Mouse (Mus musculus) right cerebral cortex, adult 2 months (tissue): ENCODE measurements around the gene Gpbar1.
A peak's percentile ranks its signal among the peaks of the same experiment; 100 is the strongest.

Experiments
- DNase-seq, 2 experiments: peaks; one replicate each; pipeline ENCODE4 v3.0.0; 2021 to 2022; ENCODE audit warnings: low spot score in 2 of 2

Gpbar1 gene

DNA sequence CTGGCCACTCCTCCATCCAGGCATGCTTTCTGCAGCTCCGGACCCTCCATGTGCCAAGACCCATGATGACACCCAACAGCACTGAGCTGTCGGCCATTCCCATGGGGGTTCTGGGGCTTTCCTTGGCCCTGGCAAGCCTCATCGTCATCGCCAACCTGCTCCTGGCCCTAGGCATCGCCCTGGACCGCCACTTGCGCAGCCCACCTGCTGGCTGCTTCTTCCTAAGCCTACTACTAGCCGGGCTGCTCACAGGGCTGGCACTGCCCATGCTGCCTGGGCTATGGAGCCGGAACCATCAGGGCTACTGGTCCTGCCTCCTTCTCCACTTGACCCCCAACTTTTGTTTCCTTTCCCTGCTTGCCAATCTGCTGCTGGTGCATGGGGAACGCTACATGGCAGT is at the start of gene Gpbar1:
Gpbar1 (plus strand) TSS at position 13 of the 400 bp plus-strand sequence.
- no peak for DNase-seq

DNA sequence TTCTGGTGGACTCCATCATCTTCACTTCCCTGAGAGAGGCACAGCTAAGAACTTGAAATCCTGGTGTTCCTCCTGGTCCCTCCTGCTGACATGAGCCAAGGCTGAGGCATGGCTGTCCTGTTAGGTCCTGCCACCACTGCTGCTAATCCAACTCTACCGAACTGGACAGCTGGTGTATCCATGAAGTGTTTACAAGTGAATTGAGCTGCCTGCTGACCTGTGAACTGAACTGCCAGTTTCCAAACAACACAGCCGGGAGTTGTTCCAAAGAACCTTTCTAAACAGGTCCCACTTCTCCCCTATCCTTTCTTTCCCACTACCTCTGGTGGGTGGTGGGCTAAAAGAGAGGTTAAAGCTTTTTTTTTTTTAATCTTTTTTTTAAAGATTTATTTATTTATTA is 48.4 kb upstream of the Gpbar1 start:
- no peak for DNase-seq

DNA sequence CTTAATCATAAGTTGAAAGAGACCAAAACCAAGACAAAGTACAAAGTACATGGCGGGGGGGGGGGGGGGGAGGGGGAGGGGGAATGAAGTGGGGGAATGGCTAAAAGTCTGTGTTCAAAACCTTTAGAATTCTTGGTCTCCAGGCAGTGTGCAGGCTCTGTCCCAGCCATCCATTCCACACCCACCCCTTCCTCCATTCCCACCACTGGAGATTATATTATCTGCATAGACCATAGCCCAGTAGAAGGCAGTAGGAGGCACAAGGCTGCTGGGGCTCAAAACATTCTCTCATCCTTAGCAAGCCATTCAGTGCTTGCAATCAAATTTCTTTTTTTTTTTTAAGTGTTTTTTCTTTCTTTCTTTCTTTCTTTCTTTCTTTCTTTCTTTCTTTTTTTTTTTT is 47.4 kb upstream of the Gpbar1 start:
- no peak for DNase-seq

DNA sequence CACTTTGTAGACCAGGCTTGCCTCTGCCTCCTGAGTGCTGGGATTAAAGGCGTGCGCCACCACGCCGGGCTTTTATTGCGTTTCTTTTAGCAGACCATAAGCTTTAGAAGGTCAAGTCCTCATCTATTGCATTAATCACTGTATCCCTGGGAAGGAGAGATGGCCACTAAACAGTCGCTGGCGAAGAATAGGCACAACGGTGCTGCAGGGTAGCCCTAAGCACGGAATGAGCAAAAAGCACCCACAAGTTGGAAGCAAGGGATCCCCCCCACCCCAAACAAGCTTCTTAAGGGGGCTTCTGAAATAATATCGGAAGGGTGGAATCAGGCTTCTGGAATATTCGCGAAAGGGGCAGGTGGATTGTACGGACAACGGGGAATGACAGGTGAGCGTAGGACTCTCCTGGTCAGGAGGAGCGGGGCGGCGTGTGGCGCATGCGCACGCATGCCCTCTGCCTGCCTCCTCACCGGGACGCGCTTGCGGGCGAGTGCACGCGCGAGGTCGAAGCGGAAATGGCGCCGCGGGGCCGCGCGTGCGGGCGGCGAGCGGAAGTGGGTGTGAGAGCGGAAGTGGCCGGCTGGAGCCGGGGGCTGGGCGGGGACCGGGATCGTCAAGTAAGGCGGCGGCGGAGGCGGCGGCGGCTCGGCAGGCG is 42.3 kb upstream of the Gpbar1 start, which contains the start of gene Arpc2:
Arpc2 (plus strand) TSS at position 147 of the 652 bp plus-strand sequence.
- DNase-seq = peak; percentile 95

DNA sequence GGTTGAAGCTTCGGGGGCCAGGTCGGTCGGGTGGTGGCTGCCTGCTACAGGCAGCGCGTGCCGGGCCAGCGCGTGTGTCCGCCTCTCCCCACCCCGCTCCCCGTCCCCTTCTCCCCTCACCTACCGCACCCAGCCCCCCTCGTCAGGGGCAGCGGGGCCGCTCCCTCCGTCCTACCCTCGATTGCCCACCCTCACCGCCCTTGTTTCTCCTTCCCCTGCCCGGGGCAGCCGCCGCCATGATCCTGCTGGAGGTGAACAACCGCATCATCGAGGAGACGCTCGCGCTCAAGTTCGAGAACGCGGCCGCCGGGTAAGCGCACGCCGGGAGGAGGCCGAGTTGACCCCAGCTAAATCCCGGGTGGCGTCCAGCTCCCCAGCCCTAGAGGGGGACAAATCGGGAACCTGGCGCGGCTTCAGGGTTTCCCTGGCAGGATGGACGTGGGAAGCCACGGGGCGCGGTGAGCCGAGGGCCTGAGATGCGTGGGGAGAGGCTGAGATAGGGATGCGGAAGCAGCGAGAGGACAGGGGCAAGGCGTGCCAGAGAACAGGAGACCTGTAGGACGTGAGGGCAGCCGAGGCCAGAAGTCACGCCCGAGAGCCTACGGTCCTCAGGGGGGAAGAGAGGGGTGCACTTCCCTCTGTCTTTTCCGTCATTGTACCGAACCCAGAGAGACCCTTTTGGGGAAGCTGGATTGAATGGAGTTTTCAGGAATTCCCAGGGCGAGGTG is 41.6 kb upstream of the Gpbar1 start:
- DNase-seq = peak; percentile 30 to 40

DNA sequence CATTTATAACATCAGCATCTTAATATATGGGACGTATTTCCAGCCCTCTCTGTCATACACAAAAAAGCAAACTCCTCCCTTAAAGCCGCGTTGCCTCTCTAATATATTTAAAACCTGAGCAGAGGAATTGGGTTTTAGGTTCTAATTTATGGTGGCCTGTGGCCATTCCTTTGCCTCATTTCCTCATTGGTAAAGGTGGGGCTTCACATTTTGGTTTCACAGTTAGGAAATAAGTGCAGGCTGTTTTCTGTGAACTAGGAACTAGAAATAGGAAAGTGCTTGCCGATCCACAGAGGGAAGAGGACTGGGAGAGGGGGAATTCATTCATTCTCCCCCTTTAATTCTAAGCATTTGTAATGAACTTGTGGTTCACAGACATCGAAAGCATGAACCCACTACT is 40.7 kb upstream of the Gpbar1 start:
- DNase-seq = no peak

DNA sequence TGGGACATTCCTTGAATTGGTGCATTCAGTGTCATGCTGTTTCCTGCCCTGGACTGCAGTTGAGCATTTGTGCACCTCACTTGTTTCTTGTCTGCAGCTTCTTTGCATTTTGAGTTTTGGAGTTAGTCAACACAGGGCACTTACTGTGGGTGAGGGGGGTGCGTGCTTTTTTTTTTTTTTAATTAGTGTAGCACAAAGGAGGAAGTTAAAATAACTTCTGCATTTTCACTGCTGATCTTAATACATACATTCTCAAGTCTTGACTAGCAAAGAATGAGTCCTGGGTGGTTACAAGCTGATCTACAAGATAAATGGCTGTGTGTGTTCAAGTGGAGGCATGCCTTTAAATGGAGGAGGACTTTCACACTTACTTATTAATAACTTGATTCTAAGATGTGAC is 40.2 kb upstream of the Gpbar1 start:
- no peak for DNase-seq

DNA sequence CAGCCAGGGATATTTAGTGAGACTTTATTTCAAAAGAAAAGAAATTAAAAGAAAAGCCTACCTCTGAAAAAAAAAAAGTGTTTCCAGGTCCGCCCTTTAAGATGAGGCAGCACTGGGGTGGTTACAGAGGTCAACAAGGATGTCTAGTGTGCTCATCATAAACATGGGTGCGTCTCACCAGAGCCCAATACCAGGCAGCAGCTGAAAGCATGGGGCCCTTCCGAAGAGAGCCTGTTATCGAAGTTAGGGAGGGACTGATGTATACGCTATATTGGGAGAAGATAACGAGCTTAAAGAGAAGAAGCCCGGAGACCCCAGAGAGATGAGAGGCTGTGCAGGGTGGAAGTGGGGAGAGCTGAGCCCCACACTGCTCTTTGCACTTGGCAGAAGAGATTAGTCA is 39.2 kb upstream of the Gpbar1 start:
- no peak for DNase-seq

DNA sequence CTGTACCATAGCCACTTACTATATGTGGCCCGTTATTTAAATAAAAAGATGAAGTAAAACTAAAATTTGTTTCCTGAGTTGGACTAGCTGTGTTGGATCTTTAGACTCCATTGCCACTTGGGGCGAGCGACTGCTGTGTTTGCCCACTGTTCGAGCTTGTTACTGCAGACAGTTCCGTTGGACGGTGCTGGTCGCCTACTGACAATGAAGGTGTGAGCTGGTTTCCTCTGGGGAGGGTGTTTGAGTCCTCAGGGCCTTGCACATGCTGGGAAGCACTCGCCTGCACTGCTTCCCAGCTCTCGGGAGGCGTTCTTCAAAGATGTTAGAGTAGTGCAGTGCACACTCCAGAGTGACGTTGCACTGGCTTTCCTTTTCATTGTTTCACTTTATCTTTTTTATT is 38.7 kb upstream of the Gpbar1 start:
- peak; percentile 55 to 60 for DNase-seq

DNA sequence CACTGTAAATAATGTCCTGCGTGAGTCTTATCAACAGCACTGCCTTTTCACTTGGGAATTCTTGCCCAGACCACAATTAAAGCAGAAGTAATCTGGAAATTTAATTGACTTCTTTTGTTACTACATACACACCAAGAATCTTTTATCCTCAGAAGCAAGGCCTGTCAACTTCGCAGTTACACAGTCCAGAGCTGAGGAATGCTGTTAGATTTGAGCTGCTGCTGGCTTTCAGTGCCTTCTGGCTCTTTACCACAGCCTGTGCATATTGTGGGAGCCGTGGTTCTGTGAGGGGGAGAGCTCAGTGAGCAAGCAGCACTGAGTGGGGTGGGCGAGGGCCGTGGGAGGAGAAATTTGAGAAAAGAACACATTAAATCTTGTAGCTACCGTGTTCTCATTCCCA is 38.0 kb upstream of the Gpbar1 start:
- peak; percentile 89 to 90 for DNase-seq

DNA sequence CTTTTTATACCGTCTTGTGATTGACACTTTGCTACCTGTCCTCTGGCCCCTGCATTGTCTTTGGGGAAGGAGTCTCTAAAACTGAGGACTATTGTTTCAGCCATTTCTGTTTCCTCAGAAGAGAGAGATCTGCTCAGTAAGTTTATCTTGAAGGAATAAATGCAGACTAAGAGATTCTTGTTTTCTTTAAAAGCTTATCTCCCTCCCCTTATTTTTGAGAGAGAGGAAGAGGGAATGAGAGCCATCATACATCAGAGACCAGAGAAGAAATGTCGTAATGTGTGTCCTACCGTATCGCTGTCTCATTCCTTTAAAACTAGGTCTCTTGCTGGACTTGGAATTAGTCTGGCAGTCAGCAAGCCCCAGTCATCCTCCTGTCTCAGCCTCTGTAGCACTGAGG is 37.5 kb upstream of the Gpbar1 start:
- no peak for DNase-seq

DNA sequence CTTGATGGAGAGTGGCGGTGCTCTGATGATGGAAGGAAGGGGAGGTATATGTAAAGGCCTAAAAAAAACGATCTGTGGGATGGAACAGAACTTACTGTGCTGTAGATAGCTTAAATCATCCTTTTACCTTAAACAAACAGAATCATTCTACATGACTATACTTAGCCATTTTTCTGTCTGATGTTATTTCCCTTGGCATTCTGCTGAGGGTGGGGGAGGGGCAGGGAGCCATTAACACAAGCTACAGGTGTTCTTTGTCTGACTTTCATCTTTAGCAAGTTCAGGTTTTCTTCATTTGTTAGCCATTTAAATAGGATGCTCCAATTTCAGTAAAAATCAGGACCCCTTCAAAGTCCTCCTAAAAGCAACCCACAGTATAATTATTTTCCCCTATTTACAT is 32.8 kb upstream of the Gpbar1 start:
- DNase-seq = no peak

DNA sequence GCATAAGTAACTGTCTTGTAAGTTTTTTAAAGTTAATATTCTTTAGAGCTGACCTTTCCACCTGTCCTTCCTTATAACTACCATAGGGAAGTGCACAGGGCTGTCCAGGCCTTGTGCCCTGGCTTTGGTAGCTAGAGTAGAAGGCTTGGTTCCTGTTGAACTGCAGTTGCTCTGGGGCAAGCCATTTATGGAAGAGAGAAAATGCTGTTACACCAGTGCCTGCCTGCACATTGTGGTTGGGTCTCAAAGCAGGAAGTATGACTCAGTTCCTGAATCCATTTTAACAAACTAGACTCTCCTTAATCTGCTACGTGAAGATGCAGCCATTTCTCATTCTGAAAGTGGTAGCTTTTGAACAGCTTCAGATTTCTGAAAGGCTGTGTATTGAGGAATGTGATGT is 29.6 kb upstream of the Gpbar1 start:
- no peak for DNase-seq

DNA sequence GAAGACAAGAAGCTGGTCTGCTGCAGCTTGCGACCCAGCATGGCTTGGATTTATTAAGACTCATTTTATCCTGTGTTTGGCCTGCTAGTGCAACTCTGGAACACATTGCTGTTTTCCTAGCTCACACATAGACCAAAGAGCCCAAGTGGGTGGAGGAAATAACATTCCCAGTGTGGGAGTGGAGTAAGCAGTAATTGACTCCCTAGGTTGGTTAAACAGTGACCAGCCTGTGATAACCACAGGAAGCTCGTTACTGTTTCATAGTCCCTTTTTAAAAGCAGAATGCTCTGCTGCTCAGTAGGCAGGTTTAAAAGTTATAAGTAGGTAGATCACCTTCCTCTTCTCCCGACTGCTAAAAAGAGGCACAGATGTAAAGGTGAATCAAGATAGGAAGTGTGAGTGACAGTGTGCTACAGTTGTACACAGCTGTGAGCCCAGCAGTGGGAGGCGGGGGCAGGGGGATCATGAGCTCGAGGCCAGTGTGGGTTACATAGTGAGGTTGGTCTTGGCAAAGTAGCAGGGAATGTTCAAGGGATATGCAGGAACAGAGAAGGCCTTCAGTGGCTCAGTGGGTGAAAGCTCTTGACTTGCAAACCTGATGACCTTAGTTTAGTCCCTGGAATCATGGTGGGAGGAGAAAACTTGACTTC is 28.9 kb upstream of the Gpbar1 start:
- no peak for DNase-seq

DNA sequence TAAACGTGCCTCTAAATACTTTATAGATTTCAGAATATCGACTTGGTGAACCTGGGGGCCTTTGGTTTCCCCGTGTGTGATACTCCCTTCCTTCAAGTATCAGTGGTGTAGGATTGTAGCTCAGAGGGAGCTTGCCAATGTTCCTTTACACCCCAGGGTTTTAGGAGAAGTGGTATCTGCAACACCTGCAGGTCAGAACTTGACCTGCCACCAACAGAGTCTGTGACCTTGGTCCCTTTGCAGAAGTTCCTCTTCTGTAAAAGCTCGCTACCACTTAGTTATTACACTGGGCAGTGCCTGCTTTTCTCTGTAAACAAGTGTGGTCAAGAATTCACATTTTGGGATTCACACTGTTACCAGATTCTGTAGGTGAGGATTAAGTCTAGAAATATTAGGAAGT is 28.3 kb upstream of the Gpbar1 start:
- no peak for DNase-seq

DNA sequence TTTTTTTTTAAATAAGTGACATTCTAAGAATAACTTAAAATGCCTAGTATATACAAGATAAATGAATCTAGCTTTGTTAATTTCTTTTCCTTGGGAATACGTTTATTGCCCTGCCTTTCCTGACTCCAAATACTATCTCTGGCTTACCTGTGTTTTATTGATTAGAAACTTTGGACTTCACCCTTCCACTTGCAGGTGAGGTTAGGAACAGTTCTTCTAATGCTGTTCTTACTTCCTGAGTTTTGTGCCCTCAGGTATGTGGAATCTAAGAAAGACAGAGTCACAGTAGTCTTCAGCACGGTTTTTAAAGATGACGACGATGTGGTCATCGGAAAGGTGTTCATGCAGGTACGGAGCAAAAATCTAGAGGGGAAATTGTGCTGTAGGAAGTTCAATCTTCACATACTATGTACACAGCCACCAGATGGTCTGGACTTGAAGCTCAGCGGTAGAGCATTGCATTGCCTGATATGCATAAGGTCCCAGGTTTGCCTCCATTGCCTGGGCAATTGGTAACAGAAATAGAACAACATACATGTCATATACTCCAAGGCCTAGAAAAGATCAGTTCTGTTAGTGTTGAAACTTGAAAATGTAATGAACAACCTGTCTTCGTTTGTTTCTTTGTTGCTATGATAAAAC is 22.5 kb upstream of the Gpbar1 start:
- no peak for DNase-seq

DNA sequence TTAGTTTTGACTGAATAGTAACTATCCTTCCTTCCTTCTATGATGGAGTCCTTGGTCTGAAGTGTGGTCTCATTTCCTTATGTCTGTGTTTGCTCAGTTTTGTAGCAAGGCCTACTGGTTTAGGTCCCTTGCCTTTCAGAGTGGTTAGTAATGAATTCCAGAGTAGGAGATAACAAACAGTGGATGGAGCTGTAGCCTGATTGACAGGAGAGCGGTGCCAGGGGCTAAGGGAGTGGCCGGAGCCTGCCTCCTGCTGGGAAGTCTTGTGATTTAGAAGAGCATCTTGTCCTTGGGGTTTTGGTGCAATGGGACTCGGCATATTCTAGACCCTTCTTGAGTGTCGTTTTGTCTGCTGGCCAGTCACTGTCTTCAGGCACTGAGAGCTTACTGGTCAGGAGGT is 21.6 kb upstream of the Gpbar1 start:
- DNase-seq = no peak

DNA sequence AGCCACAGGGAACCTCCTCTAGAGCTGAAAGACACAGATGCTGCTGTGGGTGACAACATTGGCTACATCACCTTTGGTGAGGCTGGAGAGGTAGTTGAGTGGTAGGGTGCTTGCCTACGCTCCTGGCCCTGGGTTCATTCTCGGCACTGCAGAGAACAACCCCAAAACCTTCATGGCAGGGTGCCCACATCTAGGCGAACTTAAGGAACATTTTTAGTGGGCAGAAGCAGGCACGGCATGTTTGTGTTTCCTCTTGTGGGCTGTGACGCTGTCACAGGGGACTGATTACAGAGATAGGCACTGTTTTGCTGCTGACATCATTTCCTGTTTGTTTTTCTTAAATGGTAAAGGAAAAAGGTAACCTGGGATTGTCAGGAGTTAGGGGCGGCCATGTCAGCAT is 15.8 kb upstream of the Gpbar1 start:
- no peak for DNase-seq

DNA sequence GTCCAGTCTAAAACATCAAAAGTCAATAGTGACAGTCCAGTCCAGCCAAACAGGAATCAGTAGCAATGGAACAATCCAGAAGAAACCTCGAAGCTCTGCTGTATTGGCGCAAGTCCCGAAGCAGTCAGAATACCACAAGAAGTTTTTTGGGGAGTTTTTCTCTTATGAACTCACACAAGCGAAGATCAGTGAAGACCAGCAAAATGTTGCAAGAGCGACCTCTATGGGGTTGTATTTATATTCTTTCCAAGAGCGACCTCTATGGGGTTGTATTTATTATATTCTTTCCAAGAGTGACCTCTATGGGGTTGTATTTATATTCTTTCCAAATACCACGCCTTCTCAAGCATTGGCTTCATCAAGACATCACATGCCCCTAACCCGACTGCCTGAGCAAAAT is 9.6 kb upstream of the Gpbar1 start:
- no peak for DNase-seq

DNA sequence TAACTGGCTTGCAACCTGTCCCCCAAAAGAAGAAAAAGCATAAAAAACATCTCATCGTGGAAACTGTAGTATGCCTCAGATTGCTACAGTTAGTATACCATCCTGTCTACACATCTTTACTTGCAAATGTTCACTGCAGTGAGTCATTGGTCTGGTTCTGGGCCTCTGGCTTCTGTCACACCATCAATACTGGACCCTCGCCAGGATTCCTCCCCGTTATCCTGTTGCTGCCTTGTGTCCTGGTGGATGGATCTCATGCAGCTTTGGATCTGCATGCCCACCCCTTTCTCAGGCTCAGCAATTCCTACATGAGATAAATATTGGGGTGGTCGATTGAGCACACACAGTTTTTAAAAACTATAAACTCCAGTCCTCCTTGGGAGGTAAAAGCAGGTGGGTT is 6.7 kb upstream of the Gpbar1 start:
- DNase-seq = no peak

DNA sequence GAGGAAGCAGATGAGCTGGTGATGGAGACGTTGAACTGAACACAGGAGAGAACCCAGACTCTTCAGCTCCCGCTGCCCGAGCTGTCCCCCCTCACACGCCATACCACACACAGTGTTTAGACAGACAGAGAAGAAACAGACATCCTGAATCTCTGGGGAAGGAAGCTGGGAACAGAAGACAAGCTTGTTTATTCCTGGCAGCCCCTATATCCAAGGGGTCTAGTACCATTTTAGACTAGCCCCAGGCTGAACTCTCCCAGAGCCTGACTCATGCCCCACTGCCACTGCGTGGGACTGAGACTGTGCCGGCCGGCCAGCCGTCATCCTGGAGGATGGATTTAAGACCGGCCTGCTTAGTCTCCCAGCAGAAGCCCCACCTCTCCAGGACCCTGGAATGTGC is 3.3 kb upstream of the Gpbar1 start:
- DNase-seq = no peak

DNA sequence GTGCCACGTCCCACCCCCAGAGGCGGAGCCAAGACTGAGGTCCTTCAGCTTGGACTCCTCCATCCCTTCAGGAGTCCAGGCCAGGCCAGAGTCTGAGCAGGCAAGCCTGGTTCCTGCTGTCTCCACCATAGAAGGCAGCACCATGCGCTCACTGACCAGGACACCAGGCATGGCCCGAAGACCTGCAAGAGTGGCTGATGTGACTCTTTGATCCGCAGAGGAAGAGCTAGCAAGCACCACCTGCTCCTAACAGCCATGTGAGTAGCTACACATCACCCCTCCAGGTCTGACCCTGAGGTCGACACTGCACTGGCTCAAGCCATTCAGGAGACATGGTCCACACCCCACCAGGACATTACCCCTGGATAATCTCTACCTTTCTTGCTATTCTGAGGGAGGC is 1.3 kb upstream of the Gpbar1 start:
- DNase-seq = no peak
